Mouse (Mus musculus) T-helper 2 cell (primary cell): ENCODE measurements around the gene Slc37a3.
"Not testable (repeated sequence)": the region's sequence is repeated elsewhere in the genome, so short reads cannot be mapped to it uniquely, and the experiment has no call there.

Experiments used
- in situ Hi-C: fragments of 300-600 bp; cut with MboI, MseI; formaldehyde crosslinking; loops from one replicate; pipeline ENCODE4 v1.15.1; 2025; ENCODE audit warnings: high pct_unique_total_duplicates

Gene Slc37a3

DNA sequence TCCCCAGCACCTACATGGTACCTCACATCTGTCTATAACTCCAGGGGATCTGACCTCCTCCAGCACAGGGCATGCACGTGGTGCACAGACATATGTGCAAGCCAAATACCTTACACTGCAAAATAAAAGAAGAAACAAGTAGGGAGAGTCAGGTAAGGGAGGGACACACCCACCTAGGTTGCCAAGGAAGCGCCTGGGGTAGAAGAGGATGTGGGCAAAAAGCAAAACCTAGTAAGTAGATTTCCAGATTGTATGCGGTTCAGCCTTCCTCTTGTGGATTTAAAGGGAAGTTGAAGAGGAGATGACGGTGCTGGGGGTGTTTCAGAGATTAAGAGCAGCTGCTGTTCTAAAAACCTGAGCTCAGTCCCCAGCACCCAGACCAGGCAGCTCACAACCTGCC lies 1.7 kb upstream of the Slc37a3 start:
- in situ Hi-C loops: no loop called here

DNA sequence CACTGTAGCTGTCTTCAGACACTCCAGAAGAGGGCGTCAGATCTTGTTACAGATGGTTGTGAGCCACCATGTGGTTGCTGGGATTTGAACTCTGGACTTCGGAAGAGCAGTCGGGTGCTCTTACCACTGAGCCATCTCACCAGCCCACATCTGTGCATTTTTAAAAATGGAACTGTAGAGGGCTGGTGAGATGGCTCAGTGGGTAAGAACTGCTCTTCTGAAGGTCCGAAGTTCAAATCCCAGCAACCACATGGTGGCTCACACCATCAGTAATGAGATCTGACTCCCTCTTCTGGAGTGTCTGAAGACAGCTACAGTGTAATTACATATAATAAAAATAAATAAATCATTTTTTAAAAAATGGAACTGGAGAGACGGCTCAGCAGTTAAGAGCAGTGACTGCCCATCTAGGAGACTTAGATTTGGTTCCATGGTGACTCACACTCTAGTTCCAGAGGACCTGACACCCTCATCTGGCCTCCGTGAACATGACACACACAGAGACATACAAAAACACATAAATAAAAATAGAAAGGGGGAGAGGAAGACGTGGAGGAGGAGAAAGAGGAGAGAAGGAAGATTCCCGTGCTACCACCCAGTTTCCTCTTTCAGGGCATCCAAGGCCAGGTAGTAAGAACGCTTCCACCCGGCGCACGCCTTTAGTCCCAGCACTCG lies 823 bp upstream of the Slc37a3 start:
- in situ Hi-C loops: not testable (repeated sequence)

DNA sequence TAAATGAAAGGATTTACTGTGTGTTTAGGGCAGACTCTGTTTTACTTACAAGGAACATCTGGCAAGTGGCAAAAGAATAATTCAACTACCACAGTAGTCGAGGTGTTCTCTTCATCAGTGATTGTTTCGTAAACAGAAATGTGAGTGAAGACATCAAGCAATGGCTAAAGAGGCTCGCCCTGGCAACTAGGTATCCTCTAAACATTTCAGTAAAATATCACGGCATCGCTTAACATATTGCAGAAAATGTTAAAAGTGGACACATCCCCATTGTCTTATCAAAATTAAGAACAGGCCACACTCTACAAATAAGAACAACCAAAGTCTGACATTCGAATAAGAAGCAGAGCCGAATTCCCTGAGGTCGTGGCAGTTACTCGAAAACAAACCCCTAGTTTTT lies 700 bp downstream of the Slc37a3 start:
- in situ Hi-C loops: no loop called here

DNA sequence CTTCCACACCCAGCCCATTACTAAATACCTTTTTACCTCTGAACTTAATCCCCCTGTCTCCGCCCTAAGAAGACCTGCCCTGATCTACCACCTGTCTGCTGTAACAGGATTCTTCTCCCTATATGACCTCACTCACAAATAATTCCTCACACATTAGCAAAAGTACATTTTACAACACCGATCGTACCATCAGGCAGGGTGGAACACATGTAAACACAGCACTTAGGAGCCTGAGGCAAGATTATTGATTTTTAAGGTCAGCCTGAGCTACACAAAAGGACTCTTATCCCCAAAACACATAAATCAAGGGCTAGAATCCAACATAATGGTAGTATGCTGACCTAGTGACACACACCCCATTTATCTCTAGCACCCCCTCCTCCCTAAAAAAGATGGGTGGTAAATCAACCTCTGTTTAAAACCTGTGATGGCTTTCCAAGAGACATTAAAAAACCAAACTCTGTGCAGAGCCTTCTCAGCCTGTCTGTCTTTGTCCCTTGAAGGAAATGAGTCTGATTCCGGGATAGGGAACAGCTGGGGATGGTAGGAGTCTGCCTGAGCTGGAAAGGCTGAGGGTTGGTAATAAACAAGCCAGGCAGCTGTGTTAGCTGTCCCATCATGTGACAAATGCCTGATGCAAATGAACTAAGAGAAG lies 4.0 kb downstream of the Slc37a3 start:
- in situ Hi-C loops: no loop called here

DNA sequence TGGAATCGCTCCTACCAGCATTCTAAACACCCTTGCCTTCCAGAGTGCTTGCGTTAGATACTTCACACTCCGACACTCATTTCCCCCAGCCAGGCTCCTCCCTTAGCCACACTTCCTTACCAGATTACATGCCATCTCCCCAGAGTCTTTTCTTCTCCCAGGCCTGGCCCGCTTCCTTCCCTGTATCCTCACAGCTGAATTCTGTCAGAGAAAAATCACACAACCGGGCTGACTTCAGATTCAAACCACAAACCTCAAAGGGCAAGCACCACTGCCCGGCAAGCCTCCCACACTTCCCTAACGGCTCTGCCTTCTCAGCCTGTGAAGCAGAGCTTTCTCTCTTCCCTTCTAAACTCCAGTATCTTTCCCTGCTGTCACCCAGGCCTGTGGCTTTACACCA lies 4.7 kb downstream of the Slc37a3 start:
- in situ Hi-C loops: no loop called here

DNA sequence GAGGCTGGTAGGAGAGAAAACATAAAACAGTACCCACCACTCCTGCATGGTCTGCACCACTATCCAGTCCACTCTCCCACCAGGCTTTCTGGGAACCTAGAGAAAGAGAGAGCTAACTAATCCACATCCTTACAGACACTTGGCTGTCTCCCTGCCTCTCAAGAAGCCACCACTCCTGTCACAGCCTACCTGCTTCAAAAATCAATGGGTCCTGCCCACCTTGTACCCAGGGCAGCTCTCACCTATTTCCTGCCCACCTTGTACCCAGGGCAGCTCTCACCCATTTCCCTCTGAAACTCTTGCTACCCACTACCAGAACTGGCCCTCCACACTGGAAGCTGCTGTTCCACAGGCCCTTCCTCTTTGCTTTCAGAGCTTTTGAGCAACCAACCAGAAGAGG lies 5.4 kb downstream of the Slc37a3 start:
- in situ Hi-C loops: no loop called here

DNA sequence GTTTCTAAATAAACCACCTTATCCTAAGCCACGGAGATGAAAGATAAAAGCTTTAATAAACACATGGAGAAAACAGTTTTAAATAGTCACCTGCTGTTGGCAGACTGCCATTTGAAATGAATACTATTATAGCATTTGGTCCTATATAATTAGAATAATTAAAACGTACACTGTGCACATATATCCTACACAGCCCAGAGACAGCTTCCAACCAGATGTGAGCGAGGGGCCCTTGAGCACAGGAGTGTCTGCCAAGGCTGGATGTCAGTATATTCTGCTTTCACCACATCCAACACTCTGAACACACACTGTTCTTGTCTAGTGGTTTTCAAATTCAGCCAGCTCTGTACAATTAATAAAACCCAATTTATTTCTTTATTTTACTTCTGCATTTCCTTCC lies 7.8 kb downstream of the Slc37a3 start:
- in situ Hi-C loops: no loop called here

DNA sequence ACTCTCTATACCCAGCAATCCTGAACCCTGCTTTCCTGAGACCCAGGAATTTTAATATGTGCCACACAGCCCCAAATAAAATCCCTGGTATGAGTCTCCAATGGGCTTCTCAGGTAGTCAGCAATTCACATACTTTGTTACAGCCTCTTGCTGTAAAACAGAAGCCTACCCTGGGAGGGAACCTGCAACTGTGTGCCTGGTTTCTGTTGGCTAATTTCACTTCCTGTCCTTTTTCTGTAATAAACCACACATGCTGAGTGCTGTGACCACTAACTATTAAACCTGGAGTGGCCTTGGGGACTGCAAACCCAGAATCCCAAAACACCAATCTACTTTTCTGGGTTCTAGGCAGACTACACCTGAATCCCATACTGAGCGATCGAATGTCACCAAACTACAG lies 14.8 kb downstream of the Slc37a3 start:
- in situ Hi-C loops: no loop called here

DNA sequence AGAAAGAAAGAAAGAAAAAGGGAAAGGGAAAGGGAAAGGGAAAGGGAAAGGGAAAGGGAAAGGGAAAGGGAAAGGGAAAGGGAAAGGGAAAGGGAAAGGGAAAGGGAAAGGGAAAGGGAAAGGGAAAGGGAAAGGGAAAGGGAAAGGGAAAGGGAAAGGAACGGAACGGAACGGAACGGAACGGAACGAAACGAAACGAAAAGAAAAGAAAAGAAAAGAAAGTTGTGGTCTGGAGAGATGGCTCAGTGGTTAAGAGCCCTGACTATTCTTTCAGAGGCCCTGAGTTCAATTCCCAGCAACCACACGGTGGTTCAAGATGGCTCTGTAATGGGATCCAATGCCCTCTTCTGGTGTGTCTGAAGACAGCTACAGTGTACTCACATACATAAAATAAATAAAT lies 18.3 kb downstream of the Slc37a3 start:
- in situ Hi-C loops: not testable (repeated sequence)

DNA sequence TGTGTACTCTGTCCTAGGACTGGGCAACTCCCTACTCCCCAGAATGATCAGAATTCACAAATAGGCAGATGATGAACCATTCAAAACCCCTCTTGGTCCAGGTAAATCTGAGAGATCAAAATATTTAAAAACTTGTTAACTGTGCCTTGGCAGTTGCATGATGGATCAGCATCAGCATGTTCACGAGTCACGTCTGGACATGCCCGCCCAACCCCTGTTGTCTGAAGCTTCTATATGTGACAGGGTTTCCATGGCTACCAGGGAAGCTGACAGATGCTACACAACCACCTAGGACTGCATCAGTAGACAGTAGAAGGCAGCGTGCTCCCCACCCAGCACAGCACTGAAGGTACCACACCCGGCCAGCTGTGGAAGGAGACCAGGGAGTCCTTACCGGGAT lies 28.5 kb downstream of the Slc37a3 start:
- in situ Hi-C loops: loop anchor here (10.0 kb wide), 1 partner anchor 164 kb away; no protein-coding TSS in a partner anchor

DNA sequence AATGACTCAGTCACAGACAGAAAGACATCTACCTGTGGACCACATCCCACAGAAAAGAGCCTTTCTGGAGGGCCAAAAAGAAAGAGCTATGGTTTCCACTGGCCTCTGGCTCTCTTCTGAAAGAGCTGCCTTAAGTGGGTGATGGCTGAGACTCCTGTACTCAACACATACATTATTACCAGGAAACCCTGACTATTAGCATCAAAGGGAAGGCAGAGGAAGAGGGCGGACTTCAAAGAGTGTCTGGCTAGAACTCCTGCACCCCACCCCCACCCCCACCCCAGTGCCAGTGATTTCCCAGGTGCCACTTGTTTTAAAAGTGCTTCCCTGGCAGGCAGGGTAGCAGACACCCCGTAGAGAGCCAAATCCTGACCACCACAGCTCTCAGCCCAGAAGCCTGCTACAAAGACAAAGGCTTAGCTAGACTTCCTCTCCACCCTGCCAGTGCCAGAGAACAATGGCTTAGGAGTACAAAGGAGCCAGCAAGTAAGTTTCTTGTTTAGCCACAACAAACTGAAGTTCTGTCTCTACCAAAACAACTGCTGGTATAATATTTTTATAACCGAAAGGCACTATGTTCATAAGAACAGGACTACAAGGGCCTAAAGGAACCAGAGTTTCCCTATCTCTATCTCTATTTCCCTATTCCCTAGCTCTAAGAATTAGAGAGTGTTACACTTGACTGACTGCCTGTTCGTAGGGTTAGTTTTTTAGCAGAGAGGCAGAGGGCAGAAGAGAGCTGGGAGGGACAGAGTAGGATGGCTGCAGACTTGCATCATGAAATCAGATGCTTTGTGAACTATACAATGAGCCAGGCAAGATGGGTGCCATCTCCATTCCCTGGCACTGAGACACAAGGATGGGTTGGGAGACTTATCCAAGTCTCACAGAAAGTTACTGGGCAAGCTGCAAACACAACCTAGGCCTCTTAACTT lies 29.3 kb downstream of the Slc37a3 start:
- in situ Hi-C loops: loop anchor here (10.0 kb wide), 1 partner anchor 163 kb away; no protein-coding TSS in a partner anchor

DNA sequence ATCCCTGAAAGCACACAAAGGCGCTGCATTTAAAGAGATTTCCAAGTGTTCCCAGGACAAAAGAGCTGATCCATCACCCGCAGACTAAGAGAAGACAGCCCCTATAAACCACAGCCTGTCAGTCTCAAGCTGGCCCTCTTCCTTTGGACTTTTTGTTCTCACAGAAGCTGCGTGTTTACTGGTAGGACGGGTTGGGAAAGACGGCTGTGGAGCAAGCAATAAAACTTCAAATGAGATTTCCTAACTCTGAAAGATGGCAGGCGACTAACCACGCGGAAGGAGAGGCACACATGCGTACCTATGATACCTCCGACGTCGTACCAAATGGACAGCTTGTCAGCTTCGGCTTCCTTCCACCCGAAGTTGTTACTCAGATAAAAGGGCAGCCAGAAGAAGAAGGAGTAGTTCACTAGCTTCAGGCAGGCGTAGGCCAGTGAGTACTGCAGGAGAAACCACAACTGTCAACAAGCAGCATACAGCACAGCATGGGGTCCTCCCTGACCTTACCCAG lies 30.4 kb downstream of the Slc37a3 start:
- in situ Hi-C loops: loop anchor here (10.0 kb wide), 1 partner anchor 162 kb away; no protein-coding TSS in a partner anchor

DNA sequence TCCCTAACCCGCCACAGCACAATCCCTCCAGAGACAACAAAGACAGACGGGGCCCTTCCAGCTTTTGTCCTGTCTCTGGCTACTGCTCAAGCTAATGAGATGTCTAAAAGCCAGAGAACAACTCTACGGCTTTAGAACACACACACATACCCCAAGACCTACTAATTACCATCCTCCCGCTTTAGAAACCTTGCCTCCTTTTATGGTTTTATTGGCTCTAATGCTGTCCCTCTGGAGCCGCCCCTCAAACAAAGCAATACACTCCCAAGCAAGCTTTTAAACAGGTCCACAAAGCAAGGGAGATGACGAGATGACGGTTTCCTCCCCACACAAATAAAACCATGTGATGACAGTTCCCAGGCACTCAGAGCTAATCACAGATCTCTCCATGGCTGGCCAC lies 32.0 kb downstream of the Slc37a3 start:
- in situ Hi-C loops: loop anchor here (10.0 kb wide), 1 partner anchor 161 kb away; no protein-coding TSS in a partner anchor

DNA sequence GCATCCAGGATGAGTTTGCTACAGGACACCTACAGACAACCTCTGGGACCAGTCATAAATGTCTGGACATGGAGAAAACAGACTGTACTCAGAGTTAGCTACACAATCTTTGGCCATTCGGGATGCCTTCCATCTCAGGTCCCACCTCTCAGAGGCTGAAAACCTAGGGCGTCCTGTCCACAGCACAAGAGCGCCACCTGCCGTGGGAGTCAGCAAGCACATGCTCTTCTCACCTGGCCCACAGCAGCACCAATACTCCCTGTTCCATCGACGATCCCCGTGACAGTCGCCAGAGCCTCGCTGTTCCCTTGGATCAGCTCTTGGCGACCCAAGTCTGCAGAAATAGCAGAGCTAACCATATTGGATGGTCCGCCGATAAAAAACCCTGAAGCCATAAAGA lies 33.5 kb downstream of the Slc37a3 start:
- in situ Hi-C loops: loop anchor here (10.0 kb wide), 1 partner anchor 159 kb away; no protein-coding TSS in a partner anchor

DNA sequence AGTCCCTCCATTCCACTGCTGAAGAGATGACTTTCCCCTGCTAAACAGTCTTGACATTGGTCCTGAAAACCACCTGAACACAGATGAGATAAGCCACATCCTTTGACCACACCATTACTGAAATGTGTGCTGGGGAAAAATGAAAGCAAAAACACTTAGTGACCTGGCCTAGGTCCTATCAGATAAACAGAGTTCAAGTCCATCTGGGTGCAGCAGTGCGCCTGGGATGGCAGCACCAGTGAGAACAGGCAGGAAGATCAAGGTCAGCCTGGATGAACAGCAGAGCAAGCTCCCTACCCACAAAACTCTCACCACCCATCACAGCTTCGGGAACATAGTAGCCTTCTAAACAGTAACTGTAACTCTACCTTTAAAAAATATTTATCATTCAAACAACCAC lies 35.7 kb downstream of the Slc37a3 start:
- in situ Hi-C loops: loop anchor here (10.0 kb wide), 1 partner anchor 157 kb away; no protein-coding TSS in a partner anchor

DNA sequence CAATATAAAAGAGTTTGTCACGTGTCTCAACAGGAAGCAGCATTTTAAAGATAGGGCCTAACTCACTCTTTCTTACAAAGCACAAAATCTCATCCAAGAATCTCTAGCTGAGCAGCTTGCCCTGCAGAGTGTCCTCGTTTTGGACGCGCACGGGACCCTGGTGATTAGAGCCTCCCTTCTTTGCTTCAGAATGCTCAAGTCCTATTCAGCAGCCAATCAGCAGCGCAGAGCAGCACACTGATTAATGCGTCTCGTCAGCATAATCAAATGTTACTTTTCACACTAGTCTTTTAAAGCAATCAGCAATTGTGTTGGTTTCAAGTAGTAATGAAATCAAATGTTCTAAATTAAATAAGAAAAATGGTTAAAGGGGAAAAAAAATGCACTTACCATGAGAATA lies 39.1 kb downstream of the Slc37a3 start:
- in situ Hi-C loops: no loop called here

DNA sequence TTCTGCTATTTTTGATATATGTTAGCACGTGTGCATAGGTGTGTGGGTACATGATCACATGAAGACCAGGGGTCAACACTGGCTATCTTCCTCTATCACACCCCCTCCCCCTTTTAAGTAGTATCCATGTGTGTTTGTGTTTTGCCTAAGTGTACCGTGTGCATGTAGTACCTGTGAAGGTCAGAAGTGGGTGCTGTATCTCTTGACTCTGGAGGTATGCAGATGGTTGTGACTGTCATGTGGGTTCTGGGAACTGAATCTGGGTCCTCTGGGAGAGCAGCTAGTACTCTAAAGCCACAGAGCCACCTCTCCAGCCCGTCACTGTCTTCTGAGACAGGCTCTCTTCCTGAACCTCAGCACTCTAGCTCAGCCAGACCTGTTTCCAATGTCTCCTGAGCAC lies 42.6 kb downstream of the Slc37a3 start:
- in situ Hi-C loops: no loop called here

DNA sequence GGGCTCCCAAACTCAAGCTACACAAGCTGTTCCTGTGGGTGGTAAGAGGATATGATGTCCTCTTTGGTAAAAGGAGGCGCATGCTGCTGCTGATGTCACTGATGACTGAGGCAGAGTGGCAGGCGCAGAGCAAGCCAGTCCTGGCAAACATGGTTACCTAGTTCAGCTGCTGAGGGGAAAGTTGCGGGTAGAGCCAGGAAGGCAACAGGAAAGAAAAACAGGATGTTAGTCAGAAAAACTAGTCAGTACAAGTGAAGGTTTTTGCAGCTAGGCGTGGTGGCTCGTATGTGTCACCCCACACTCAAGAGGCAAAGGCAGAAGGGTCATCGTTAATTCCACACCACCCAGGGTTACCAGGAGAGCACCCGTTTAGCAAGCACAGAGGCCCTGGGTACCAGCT lies 43.3 kb downstream of the Slc37a3 start:
- in situ Hi-C loops: no loop called here

DNA sequence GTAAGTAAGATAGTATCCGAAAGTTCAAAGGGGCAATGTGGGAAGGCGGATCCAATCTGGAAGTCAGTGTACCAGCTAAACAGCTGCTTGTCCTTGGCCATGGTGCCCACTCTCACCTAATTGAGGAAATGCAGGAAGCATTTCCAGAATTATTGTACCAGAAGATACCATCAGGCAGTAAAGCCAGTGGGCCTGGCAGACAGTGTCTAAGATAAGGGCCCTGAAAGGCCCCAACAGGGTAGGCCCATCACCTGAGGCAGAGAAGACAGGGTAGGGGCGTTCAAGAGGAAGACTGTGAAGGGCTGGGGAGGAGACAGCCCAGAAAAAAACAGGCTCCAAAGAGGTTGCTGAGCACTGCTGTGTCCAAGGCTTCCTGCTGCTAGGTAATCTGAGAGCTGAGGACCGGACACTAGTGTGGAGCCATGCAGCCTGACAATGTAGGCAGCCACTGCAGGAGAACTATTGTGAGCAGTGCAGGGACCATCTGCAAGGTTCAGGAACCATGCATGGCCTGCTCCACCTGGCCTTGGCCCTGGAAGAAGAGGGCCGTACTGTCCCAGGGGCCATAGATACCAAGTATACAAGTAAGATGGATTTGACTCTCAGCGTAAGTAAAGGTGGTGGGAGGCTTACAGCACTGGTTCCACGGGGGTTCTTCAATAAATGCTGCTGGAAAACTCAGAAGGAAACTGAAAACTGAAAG lies 45.3 kb downstream of the Slc37a3 start:
- in situ Hi-C loops: no loop called here

DNA sequence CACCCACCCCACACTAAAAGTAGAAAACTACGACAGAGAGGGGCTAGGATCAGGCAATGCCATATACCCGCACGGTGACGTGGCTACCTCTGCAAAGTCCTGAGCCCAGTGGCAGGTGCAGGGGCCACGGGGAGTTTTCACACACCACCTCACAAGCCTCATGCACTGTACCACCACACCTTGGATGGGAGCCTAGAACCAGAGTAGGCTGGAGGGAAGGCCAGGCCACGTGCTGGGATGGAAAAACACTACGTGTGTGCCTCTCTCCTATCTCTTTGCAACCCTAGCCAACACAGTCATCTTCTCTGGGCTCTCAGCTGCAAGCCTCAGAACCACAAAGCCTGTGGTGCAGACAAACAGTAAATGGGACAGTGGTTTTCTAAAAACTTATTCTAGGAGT lies 46.5 kb downstream of the Slc37a3 start:
- in situ Hi-C loops: no loop called here

DNA sequence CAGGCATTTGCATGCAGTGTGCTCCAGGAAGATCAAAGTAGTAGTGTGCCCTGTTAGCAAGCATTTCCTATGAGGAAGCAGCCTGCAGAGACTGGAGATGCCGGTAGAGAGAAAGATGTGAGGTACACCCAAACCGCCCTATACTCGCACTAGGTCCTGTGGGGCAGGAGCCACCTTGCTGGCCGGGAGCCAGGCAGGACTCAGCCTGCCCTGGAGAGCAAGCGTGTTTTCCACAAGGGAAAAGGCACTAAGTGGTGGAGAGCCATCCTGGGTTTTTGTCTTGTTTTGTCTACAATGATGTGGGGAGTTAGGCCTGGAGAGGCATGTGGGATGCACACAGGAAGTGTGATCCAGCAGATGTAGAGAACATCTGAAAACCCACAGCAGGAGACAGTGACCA lies 57.2 kb downstream of the Slc37a3 start:
- in situ Hi-C loops: no loop called here
